Mouse (Mus musculus) cerebellum, postnatal 4 days (tissue): ENCODE data around the gene Rexo2.
"Not testable (repeated sequence)": the region's sequence is repeated elsewhere in the genome, so short reads cannot be mapped to it uniquely, and the experiment has no call there.

Experiments used
- DNase-seq, 2 experiments: peaks; one replicate each; pipeline ENCODE4 v3.0.0; 2022; ENCODE audit warnings: low spot score in 2 of 2, mixed read lengths in 1 of 2

The Rexo2 gene

GRCm38 (mm10) chr9:48480411-48481213 is at the start of gene Rexo2:
Rexo2 (minus strand) TSS chr9:48480623.
- peak; percentile 84 to 93 for DNase-seq

- DNase-seq = no peak
Measured at GRCm38 (mm10) chr9:48526520-48526919, 46.1 kb upstream of the Rexo2 start.

GRCm38 (mm10) chr9:48525566-48525965 is 45.1 kb upstream of the Rexo2 start:
- DNase-seq = no peak

GRCm38 (mm10) chr9:48520405-48520804 is 40.0 kb upstream of the Rexo2 start:
- DNase-seq = not testable (repeated sequence)

- DNase-seq = no peak
Measured at GRCm38 (mm10) chr9:48517372-48518130, 37.1 kb upstream of the Rexo2 start.

- DNase-seq = no peak
Measured at GRCm38 (mm10) chr9:48516615-48517371, 36.4 kb upstream of the Rexo2 start.

GRCm38 (mm10) chr9:48515332-48515731 is 34.9 kb upstream of the Rexo2 start:
- peak in 1 of 2 experiments; percentile 11 for DNase-seq

GRCm38 (mm10) chr9:48510134-48510533 is 29.7 kb upstream of the Rexo2 start:
- no peak for DNase-seq

GRCm38 (mm10) chr9:48504741-48505365 is 24.4 kb upstream of the Rexo2 start:
- no peak for DNase-seq

- no peak for DNase-seq
Measured at GRCm38 (mm10) chr9:48503001-48503400, 22.6 kb upstream of the Rexo2 start.

- DNase-seq = no peak
Measured at GRCm38 (mm10) chr9:48501192-48501591, 20.8 kb upstream of the Rexo2 start.

GRCm38 (mm10) chr9:48495548-48495932 is 15.1 kb upstream of the Rexo2 start:
- peak in 1 of 2 experiments; percentile 23 for DNase-seq

GRCm38 (mm10) chr9:48494817-48495547 is 14.6 kb upstream of the Rexo2 start, which contains the start of the genes Rbm7 and Gm5617:
Rbm7 (minus strand) TSS chr9:48495299.
Gm5617 (plus strand) TSS chr9:48495442.
- DNase-seq = peak; percentile 86 to 94

- no peak for DNase-seq
Measured at GRCm38 (mm10) chr9:48481214-48482134, 1.1 kb upstream of the Rexo2 start.

- no peak for DNase-seq
Measured at GRCm38 (mm10) chr9:48479838-48480410, 499 bp downstream of the Rexo2 start.

- DNase-seq = no peak
Measured at GRCm38 (mm10) chr9:48478808-48479207, 1.6 kb downstream of the Rexo2 start.

GRCm38 (mm10) chr9:48476236-48477165 is 3.9 kb downstream of the Rexo2 start:
- DNase-seq = no peak

GRCm38 (mm10) chr9:48474367-48474766 is 6.1 kb downstream of the Rexo2 start:
- DNase-seq = no peak
